Mouse (Mus musculus): ENCODE measurements at regions not wholly inside any gene's neighbourhood (a gene's known extent, or its start where the extent isn't known, plus 50 kb on each side); places are given as distances from the start of the nearest gene placed in this dataset.

DNA sequence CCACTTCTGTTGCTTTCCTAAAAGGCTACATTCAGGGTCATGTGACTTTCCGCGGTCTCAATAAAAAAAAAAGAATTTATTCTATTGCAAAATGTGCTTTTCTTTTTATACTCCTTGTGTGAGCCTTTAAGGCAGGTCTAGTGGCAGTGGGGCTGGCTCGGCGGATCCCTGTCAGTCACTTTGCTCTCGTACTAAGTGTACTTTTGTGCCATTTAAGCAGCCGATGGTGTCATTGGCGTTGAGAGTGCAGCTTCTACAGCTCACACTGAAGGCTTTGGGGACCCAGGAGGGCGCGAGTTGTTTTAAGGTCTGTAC, 313.1 kb downstream of the Mtx2 start:
- H3K36me3 ChIP-seq (ENCODE audit: control insufficient read depth, insufficient read depth, low read length): no peaks in the 10 kb centered on the region
- no peaks in the 10 kb centered on the region for H3K4me1 ChIP-seq (replicated peaks; ENCODE audit: control insufficient read depth, insufficient read depth, low read length)
- TF ChIP-seq POLR2A (IDR thresholded peaks at IDR 0.05; ENCODE audit: control insufficient read depth, extremely low read depth, insufficient read depth, low read length, poor library complexity) (no peak), CTCF (IDR thresholded peaks at IDR 0.05; ENCODE audit: borderline replicate concordance, control insufficient read depth, extremely low read depth, insufficient read depth, low read length, poor library complexity) (no peak)
- no peak for DNase-seq
- H3K27ac ChIP-seq (ENCODE audit: control insufficient read depth, insufficient read depth, low read length): no peak overlapping the region
- no peak overlapping the region for H3K4me3 ChIP-seq (ENCODE audit: control insufficient read depth, insufficient read depth, low read length)
- WGBS: 35% methylated on average over 9 of the region's 9 CpGs
- H3K27me3 ChIP-seq (ENCODE audit: control insufficient read depth, insufficient read depth, low read length): peaks cover 7% of the 10 kb centered on the region; the same call in 1 of the 2 replicates

GRCm38 (mm10) chr2:75139544-75139943, 313.9 kb downstream of the Mtx2 start:
- Histone ChIP-seq H3K27ac (ENCODE audit: control insufficient read depth, insufficient read depth, low read length) (no peak overlapping the region), H3K27me3 (ENCODE audit: control insufficient read depth, insufficient read depth, low read length) (peaks cover 7% of the 10 kb centered on the region; the same call in 1 of the 2 replicates), H3K4me3 (ENCODE audit: control insufficient read depth, insufficient read depth, low read length) (no peak overlapping the region), H3K36me3 (ENCODE audit: control insufficient read depth, insufficient read depth, low read length) (no peaks in the 10 kb centered on the region), H3K4me1 (replicated peaks; ENCODE audit: control insufficient read depth, insufficient read depth, low read length) (no peaks in the 10 kb centered on the region)
- TF ChIP-seq CTCF (IDR thresholded peaks at IDR 0.05; ENCODE audit: borderline replicate concordance, control insufficient read depth, extremely low read depth, insufficient read depth, low read length, poor library complexity) (no peak), POLR2A (IDR thresholded peaks at IDR 0.05; ENCODE audit: control insufficient read depth, extremely low read depth, insufficient read depth, low read length, poor library complexity) (no peak)
- no peak for DNase-seq
- 84% methylated on average over 2 of the region's 2 CpGs for WGBS

DNA sequence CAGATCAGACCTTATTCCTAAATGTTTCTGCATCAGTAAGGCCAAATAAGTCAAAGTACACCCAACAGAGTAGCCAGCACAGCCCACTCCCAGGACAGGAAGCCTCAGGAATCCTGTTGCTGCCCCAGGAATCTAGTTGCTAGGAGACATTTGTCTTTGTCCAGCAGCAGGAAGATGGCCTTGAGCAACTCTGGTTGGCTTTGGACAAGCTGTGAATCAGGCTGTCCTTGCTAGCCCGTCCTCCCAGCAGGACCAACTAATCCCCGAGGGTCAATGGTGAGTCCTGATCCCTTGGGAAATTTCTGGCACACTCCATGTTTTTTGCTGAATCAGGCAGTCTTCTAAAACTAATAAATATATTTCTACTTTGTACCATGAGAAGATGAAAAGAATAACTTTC, 317.1 kb downstream of the Mtx2 start:
- TF ChIP-seq POLR2A (IDR thresholded peaks at IDR 0.05; ENCODE audit: control insufficient read depth, extremely low read depth, insufficient read depth, low read length, poor library complexity) (no peak), CTCF (IDR thresholded peaks at IDR 0.05; ENCODE audit: borderline replicate concordance, control insufficient read depth, extremely low read depth, insufficient read depth, low read length, poor library complexity) (no peak)
- Histone ChIP-seq H3K4me3 (ENCODE audit: control insufficient read depth, insufficient read depth, low read length) (no peak overlapping the region), H3K36me3 (ENCODE audit: control insufficient read depth, insufficient read depth, low read length) (no peaks in the 10 kb centered on the region), H3K27ac (ENCODE audit: control insufficient read depth, insufficient read depth, low read length) (no peak overlapping the region), H3K4me1 (replicated peaks; ENCODE audit: control insufficient read depth, insufficient read depth, low read length) (no peaks in the 10 kb centered on the region), H3K27me3 (ENCODE audit: control insufficient read depth, insufficient read depth, low read length) (peaks cover 3% of the 10 kb centered on the region; the same call in 1 of the 2 replicates)
- DNase-seq: no peak
- 56% methylated on average over 2 of the region's 2 CpGs for WGBS

- WGBS: 65% methylated on average over 12 of the region's 12 CpGs
- H3K27me3 ChIP-seq (ENCODE audit: control insufficient read depth, insufficient read depth, low read length): no peaks in the 10 kb centered on the region; the same call in 1 of the 2 replicates
- no peak for DNase-seq
- H3K27ac ChIP-seq (ENCODE audit: control insufficient read depth, insufficient read depth, low read length): no peak overlapping the region
- no peaks in the 10 kb centered on the region for H3K36me3 ChIP-seq (ENCODE audit: control insufficient read depth, insufficient read depth, low read length)
- H3K4me1 ChIP-seq (replicated peaks; ENCODE audit: control insufficient read depth, insufficient read depth, low read length): no peaks in the 10 kb centered on the region
- H3K4me3 ChIP-seq (ENCODE audit: control insufficient read depth, insufficient read depth, low read length): no peak overlapping the region
- TF ChIP-seq POLR2A (IDR thresholded peaks at IDR 0.05; ENCODE audit: control insufficient read depth, extremely low read depth, insufficient read depth, low read length, poor library complexity) (no peak), CTCF (IDR thresholded peaks at IDR 0.05; ENCODE audit: borderline replicate concordance, control insufficient read depth, extremely low read depth, insufficient read depth, low read length, poor library complexity) (no peak)
These were observed 319.3 kb downstream of the Mtx2 start for GRCm38 (mm10) chr2:75144861-75145260.

DNA sequence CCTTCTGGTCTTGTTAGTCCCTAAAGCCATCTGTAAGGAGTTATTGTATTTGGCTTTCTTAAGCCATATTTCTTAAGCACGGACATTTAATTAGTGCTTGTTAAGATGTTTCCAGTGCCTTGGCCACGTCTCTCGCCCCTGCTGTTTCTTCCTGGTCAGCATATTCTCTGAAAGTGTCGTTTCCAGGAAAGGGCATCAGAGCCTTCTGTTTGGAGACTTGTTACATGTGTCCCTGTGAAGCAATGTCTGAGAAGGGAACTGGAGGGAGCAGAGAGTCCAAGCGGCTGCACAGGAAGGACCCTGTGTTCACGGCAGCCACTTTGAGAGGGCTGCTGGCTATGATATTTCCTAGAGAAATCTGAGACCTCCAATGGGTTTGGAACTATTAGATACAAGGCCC, 320.7 kb downstream of the Mtx2 start:
- H3K36me3 ChIP-seq (ENCODE audit: control insufficient read depth, insufficient read depth, low read length): no peaks in the 10 kb centered on the region
- DNase-seq: no peak
- H3K4me1 ChIP-seq (replicated peaks; ENCODE audit: control insufficient read depth, insufficient read depth, low read length): no peaks in the 10 kb centered on the region
- TF ChIP-seq CTCF (IDR thresholded peaks at IDR 0.05; ENCODE audit: borderline replicate concordance, control insufficient read depth, extremely low read depth, insufficient read depth, low read length, poor library complexity): no peak
- no peak for TF ChIP-seq POLR2A (IDR thresholded peaks at IDR 0.05; ENCODE audit: control insufficient read depth, extremely low read depth, insufficient read depth, low read length, poor library complexity)
- 62% methylated on average over 6 of the region's 6 CpGs for WGBS
- no peak overlapping the region for H3K27ac ChIP-seq (ENCODE audit: control insufficient read depth, insufficient read depth, low read length)
- H3K4me3 ChIP-seq (ENCODE audit: control insufficient read depth, insufficient read depth, low read length): no peak overlapping the region
- H3K27me3 ChIP-seq (ENCODE audit: control insufficient read depth, insufficient read depth, low read length): no peaks in the 10 kb centered on the region; the same call in 1 of the 2 replicates

DNA sequence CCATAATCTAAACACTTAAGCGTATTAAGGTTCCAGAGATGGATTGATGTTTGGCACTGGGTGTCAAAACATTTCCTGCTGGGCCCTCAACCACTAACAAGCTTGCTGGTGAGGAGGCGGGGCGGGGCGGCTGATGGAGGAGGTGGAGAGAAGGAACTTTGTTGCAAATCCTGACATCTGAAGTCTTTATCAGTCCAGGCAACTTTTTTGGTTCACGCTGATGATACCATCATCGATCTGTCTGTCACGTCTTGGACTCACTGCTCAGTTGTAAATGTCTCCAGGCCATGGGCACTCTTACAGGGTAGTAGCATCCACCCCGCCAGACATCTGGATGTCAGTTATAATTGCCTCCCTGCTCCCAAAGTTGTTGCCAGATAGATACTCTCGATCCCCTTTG, 321.8 kb downstream of the Mtx2 start:
- Histone ChIP-seq H3K36me3 (ENCODE audit: control insufficient read depth, insufficient read depth, low read length) (no peaks in the 10 kb centered on the region), H3K4me1 (replicated peaks; ENCODE audit: control insufficient read depth, insufficient read depth, low read length) (no peaks in the 10 kb centered on the region), H3K27me3 (ENCODE audit: control insufficient read depth, insufficient read depth, low read length) (no peaks in the 10 kb centered on the region; the same call in 1 of the 2 replicates), H3K27ac (ENCODE audit: control insufficient read depth, insufficient read depth, low read length) (no peak overlapping the region), H3K4me3 (ENCODE audit: control insufficient read depth, insufficient read depth, low read length) (no peak overlapping the region)
- DNase-seq: no peak
- no peak for TF ChIP-seq POLR2A (IDR thresholded peaks at IDR 0.05; ENCODE audit: control insufficient read depth, extremely low read depth, insufficient read depth, low read length, poor library complexity)
- TF ChIP-seq CTCF (IDR thresholded peaks at IDR 0.05; ENCODE audit: borderline replicate concordance, control insufficient read depth, extremely low read depth, insufficient read depth, low read length, poor library complexity): no peak
- 88% methylated on average over 9 of the region's 9 CpGs for WGBS

GRCm38 (mm10) chr2:75147967-75148366, 322.4 kb downstream of the Mtx2 start:
- no peaks in the 10 kb centered on the region for H3K36me3 ChIP-seq (ENCODE audit: control insufficient read depth, insufficient read depth, low read length)
- no peaks in the 10 kb centered on the region; the same call in 1 of the 2 replicates for H3K27me3 ChIP-seq (ENCODE audit: control insufficient read depth, insufficient read depth, low read length)
- H3K4me1 ChIP-seq (replicated peaks; ENCODE audit: control insufficient read depth, insufficient read depth, low read length): no peaks in the 10 kb centered on the region
- H3K27ac ChIP-seq (ENCODE audit: control insufficient read depth, insufficient read depth, low read length): no peak overlapping the region
- no peak for DNase-seq
- H3K4me3 ChIP-seq (ENCODE audit: control insufficient read depth, insufficient read depth, low read length): no peak overlapping the region
- no peak for TF ChIP-seq POLR2A (IDR thresholded peaks at IDR 0.05; ENCODE audit: control insufficient read depth, extremely low read depth, insufficient read depth, low read length, poor library complexity)
- TF ChIP-seq CTCF (IDR thresholded peaks at IDR 0.05; ENCODE audit: borderline replicate concordance, control insufficient read depth, extremely low read depth, insufficient read depth, low read length, poor library complexity): no peak
- WGBS: 43% methylated on average over 8 of the region's 8 CpGs
